Mouse (Mus musculus): Measurements from ENCODE around the gene Vwa8.

The Vwa8 gene

GRCm38 (mm10) chr14:79139918-79140825 lies 291.3 kb downstream of the Vwa8 start:
- no peak for DNase-seq (ENCODE audit: low read depth in 2 of 2, low spot score in 2 of 2)

- DNase-seq (ENCODE audit: low read depth in 2 of 2, low spot score in 2 of 2) = no peak
Observed at GRCm38 (mm10) chr14:79140826-79141219, 292.0 kb downstream of the Vwa8 start.

GRCm38 (mm10) chr14:79142342-79142741 lies 293.5 kb downstream of the Vwa8 start:
- DNase-seq (ENCODE audit: low read depth in 2 of 2, low spot score in 2 of 2) = no peak

GRCm38 (mm10) chr14:79143696-79144095 lies 294.8 kb downstream of the Vwa8 start:
- DNase-seq (ENCODE audit: low read depth in 2 of 2, low spot score in 2 of 2) = no peak

- no peak for DNase-seq (ENCODE audit: low read depth in 2 of 2, low spot score in 2 of 2)
Observed at GRCm38 (mm10) chr14:79144278-79145224, 295.7 kb downstream of the Vwa8 start.

GRCm38 (mm10) chr14:79151711-79152110 lies 302.9 kb downstream of the Vwa8 start:
- DNase-seq (ENCODE audit: low read depth in 2 of 2, low spot score in 2 of 2) = no peak

GRCm38 (mm10) chr14:79153896-79154295 lies 305.0 kb downstream of the Vwa8 start:
- DNase-seq (ENCODE audit: low read depth in 2 of 2, low spot score in 2 of 2) = peak; percentile 63 to 76

GRCm38 (mm10) chr14:79154961-79155360 lies 306.1 kb downstream of the Vwa8 start:
- DNase-seq (ENCODE audit: low read depth in 2 of 2, low spot score in 2 of 2) = no peak

GRCm38 (mm10) chr14:79156526-79157411 lies 307.9 kb downstream of the Vwa8 start:
- no peak for DNase-seq (ENCODE audit: low read depth in 2 of 2, low spot score in 2 of 2)

GRCm38 (mm10) chr14:79157451-79158218 lies 308.8 kb downstream of the Vwa8 start:
- no peak for DNase-seq (ENCODE audit: low read depth in 2 of 2, low spot score in 2 of 2)

- no peak for DNase-seq (ENCODE audit: low read depth in 2 of 2, low spot score in 2 of 2)
Observed at GRCm38 (mm10) chr14:79158219-79158521, 309.3 kb downstream of the Vwa8 start.

GRCm38 (mm10) chr14:79158673-79159200 lies 309.9 kb downstream of the Vwa8 start:
- DNase-seq (ENCODE audit: low read depth in 2 of 2, low spot score in 2 of 2) = no peak

GRCm38 (mm10) chr14:79159451-79159850 lies 310.6 kb downstream of the Vwa8 start:
- no peak for DNase-seq (ENCODE audit: low read depth in 2 of 2, low spot score in 2 of 2)

GRCm38 (mm10) chr14:79160486-79160885 lies 311.6 kb downstream of the Vwa8 start:
- DNase-seq (ENCODE audit: low read depth in 2 of 2, low spot score in 2 of 2) = no peak

GRCm38 (mm10) chr14:79160966-79161365 lies 312.1 kb downstream of the Vwa8 start:
- no peak for DNase-seq (ENCODE audit: low read depth in 2 of 2, low spot score in 2 of 2)

- DNase-seq (ENCODE audit: low read depth in 2 of 2, low spot score in 2 of 2) = no peak
Observed at GRCm38 (mm10) chr14:79161741-79162140, 312.9 kb downstream of the Vwa8 start.

- no peak for DNase-seq (ENCODE audit: low read depth in 2 of 2, low spot score in 2 of 2)
Observed at GRCm38 (mm10) chr14:79162678-79163077, 313.8 kb downstream of the Vwa8 start.

- DNase-seq (ENCODE audit: low read depth in 2 of 2, low spot score in 2 of 2) = no peak
Observed at GRCm38 (mm10) chr14:79164334-79164733, 315.5 kb downstream of the Vwa8 start.

GRCm38 (mm10) chr14:79164925-79165324 lies 316.1 kb downstream of the Vwa8 start:
- DNase-seq (ENCODE audit: low read depth in 2 of 2, low spot score in 2 of 2) = peak in 1 of 2 experiments; percentile 22

GRCm38 (mm10) chr14:79174526-79174925 lies 325.7 kb downstream of the Vwa8 start:
- no peak for DNase-seq (ENCODE audit: low read depth in 2 of 2, low spot score in 2 of 2)
